Mouse (Mus musculus): ENCODE measurements at regions not wholly inside any gene's neighbourhood (a gene's known extent, or its start where the extent isn't known, plus 50 kb on each side); places are given as distances from the start of the nearest gene placed in this dataset.

- H3K9ac ChIP-seq (replicated peaks; ENCODE audit: low read depth, low read length): no peak overlapping the region
- ATAC-seq (ENCODE audit: insufficient number of reproducible peaks, insufficient read depth, low FRiP score, low read depth): no peak
- H3K4me3 ChIP-seq (ENCODE audit: low read depth, low read length): no peak overlapping the region
- H3K4me1 ChIP-seq (ENCODE audit: control insufficient read depth, insufficient read depth, low read length): no peaks in the 10 kb centered on the region
- 76% methylated on average over 3 of the region's 3 CpGs for WGBS
- H3K27me3 ChIP-seq (ENCODE audit: control insufficient read depth, insufficient read depth, low read length): no peaks in the 10 kb centered on the region
- no peaks in the 10 kb centered on the region for H3K36me3 ChIP-seq (ENCODE audit: control insufficient read depth, insufficient read depth, low read length)
- H3K4me2 ChIP-seq (replicated peaks; ENCODE audit: low read depth, low read length): no peak overlapping the region
- no peaks in the 10 kb centered on the region for H3K9me3 ChIP-seq (ENCODE audit: control insufficient read depth, low read depth, low read length)
- no peak overlapping the region for H3K27ac ChIP-seq (ENCODE audit: low read length)
These were observed 1035.7 kb downstream of the Gsdmc2 start for GRCm38 (mm10) chr15:62809320-62809719.

- 88% methylated on average over 4 of the region's 4 CpGs for WGBS
- no peak for ATAC-seq (ENCODE audit: insufficient number of reproducible peaks, insufficient read depth, low FRiP score, low read depth)
- no peaks in the 10 kb centered on the region for H3K4me1 ChIP-seq (ENCODE audit: control insufficient read depth, insufficient read depth, low read length)
- no peaks in the 10 kb centered on the region for H3K9me3 ChIP-seq (ENCODE audit: control insufficient read depth, low read depth, low read length)
- H3K36me3 ChIP-seq (ENCODE audit: control insufficient read depth, insufficient read depth, low read length): no peaks in the 10 kb centered on the region
- H3K9ac ChIP-seq (replicated peaks; ENCODE audit: low read depth, low read length): no peak overlapping the region
- no peaks in the 10 kb centered on the region for H3K27me3 ChIP-seq (ENCODE audit: control insufficient read depth, insufficient read depth, low read length)
- H3K27ac ChIP-seq (ENCODE audit: low read length): no peak overlapping the region
- H3K4me3 ChIP-seq (ENCODE audit: low read depth, low read length): no peak overlapping the region
- no peak overlapping the region for H3K4me2 ChIP-seq (replicated peaks; ENCODE audit: low read depth, low read length)
These were observed 1036.7 kb downstream of the Gsdmc2 start for GRCm38 (mm10) chr15:62808087-62808808.

GRCm38 (mm10) chr15:62807364-62807763 is 1037.6 kb downstream of the Gsdmc2 start:
- no peak overlapping the region for H3K27ac ChIP-seq (ENCODE audit: low read length)
- H3K36me3 ChIP-seq (ENCODE audit: control insufficient read depth, insufficient read depth, low read length): no peaks in the 10 kb centered on the region
- no peak overlapping the region for H3K4me3 ChIP-seq (ENCODE audit: low read depth, low read length)
- H3K4me1 ChIP-seq (ENCODE audit: control insufficient read depth, insufficient read depth, low read length): no peaks in the 10 kb centered on the region
- no peak overlapping the region for H3K4me2 ChIP-seq (replicated peaks; ENCODE audit: low read depth, low read length)
- H3K27me3 ChIP-seq (ENCODE audit: control insufficient read depth, insufficient read depth, low read length): no peaks in the 10 kb centered on the region
- no peaks in the 10 kb centered on the region for H3K9me3 ChIP-seq (ENCODE audit: control insufficient read depth, low read depth, low read length)
- WGBS: 70% methylated on average over 1 of the region's 1 CpGs
- H3K9ac ChIP-seq (replicated peaks; ENCODE audit: low read depth, low read length): no peak overlapping the region
- ATAC-seq (ENCODE audit: insufficient number of reproducible peaks, insufficient read depth, low FRiP score, low read depth): no peak

GRCm38 (mm10) chr15:62802770-62803169 is 1042.2 kb downstream of the Gsdmc2 start:
- no peak for ATAC-seq (ENCODE audit: insufficient number of reproducible peaks, insufficient read depth, low FRiP score, low read depth)
- H3K36me3 ChIP-seq (ENCODE audit: control insufficient read depth, insufficient read depth, low read length): no peaks in the 10 kb centered on the region
- no peak overlapping the region for H3K27ac ChIP-seq (ENCODE audit: low read length)
- no peaks in the 10 kb centered on the region for H3K4me1 ChIP-seq (ENCODE audit: control insufficient read depth, insufficient read depth, low read length)
- H3K4me3 ChIP-seq (ENCODE audit: low read depth, low read length): no peak overlapping the region
- H3K27me3 ChIP-seq (ENCODE audit: control insufficient read depth, insufficient read depth, low read length): no peaks in the 10 kb centered on the region
- H3K9ac ChIP-seq (replicated peaks; ENCODE audit: low read depth, low read length): no peak overlapping the region
- no peak overlapping the region for H3K4me2 ChIP-seq (replicated peaks; ENCODE audit: low read depth, low read length)
- H3K9me3 ChIP-seq (ENCODE audit: control insufficient read depth, low read depth, low read length): no peaks in the 10 kb centered on the region

- no peak overlapping the region for H3K27ac ChIP-seq (ENCODE audit: low read length)
- no peak overlapping the region for H3K4me2 ChIP-seq (replicated peaks; ENCODE audit: low read depth, low read length)
- H3K9me3 ChIP-seq (ENCODE audit: control insufficient read depth, low read depth, low read length): no peaks in the 10 kb centered on the region
- 82% methylated on average over 4 of the region's 4 CpGs for WGBS
- H3K4me3 ChIP-seq (ENCODE audit: low read depth, low read length): no peak overlapping the region
- no peaks in the 10 kb centered on the region for H3K36me3 ChIP-seq (ENCODE audit: control insufficient read depth, insufficient read depth, low read length)
- ATAC-seq (ENCODE audit: insufficient number of reproducible peaks, insufficient read depth, low FRiP score, low read depth): no peak
- no peaks in the 10 kb centered on the region for H3K4me1 ChIP-seq (ENCODE audit: control insufficient read depth, insufficient read depth, low read length)
- no peak overlapping the region for H3K9ac ChIP-seq (replicated peaks; ENCODE audit: low read depth, low read length)
- H3K27me3 ChIP-seq (ENCODE audit: control insufficient read depth, insufficient read depth, low read length): no peaks in the 10 kb centered on the region
These were observed 1046.2 kb downstream of the Gsdmc2 start for GRCm38 (mm10) chr15:62798731-62799130.

GRCm38 (mm10) chr15:62793569-62793968 is 1051.4 kb downstream of the Gsdmc2 start:
- H3K4me1 ChIP-seq (ENCODE audit: control insufficient read depth, insufficient read depth, low read length): no peaks in the 10 kb centered on the region
- WGBS: 92% methylated on average over 5 of the region's 5 CpGs
- no peak for ATAC-seq (ENCODE audit: insufficient number of reproducible peaks, insufficient read depth, low FRiP score, low read depth)
- no peaks in the 10 kb centered on the region for H3K27me3 ChIP-seq (ENCODE audit: control insufficient read depth, insufficient read depth, low read length)
- H3K4me2 ChIP-seq (replicated peaks; ENCODE audit: low read depth, low read length): no peak overlapping the region
- no peak overlapping the region for H3K9ac ChIP-seq (replicated peaks; ENCODE audit: low read depth, low read length)
- H3K27ac ChIP-seq (ENCODE audit: low read length): no peak overlapping the region
- no peak overlapping the region for H3K4me3 ChIP-seq (ENCODE audit: low read depth, low read length)
- H3K9me3 ChIP-seq (ENCODE audit: control insufficient read depth, low read depth, low read length): no peaks in the 10 kb centered on the region
- no peaks in the 10 kb centered on the region for H3K36me3 ChIP-seq (ENCODE audit: control insufficient read depth, insufficient read depth, low read length)

GRCm38 (mm10) chr15:62792084-62792483 is 1052.9 kb downstream of the Gsdmc2 start:
- no peak overlapping the region for H3K4me3 ChIP-seq (ENCODE audit: low read depth, low read length)
- H3K36me3 ChIP-seq (ENCODE audit: control insufficient read depth, insufficient read depth, low read length): no peaks in the 10 kb centered on the region
- ATAC-seq (ENCODE audit: insufficient number of reproducible peaks, insufficient read depth, low FRiP score, low read depth): no peak
- no peak overlapping the region for H3K9ac ChIP-seq (replicated peaks; ENCODE audit: low read depth, low read length)
- no peaks in the 10 kb centered on the region for H3K27me3 ChIP-seq (ENCODE audit: control insufficient read depth, insufficient read depth, low read length)
- no peaks in the 10 kb centered on the region for H3K4me1 ChIP-seq (ENCODE audit: control insufficient read depth, insufficient read depth, low read length)
- no peak overlapping the region for H3K4me2 ChIP-seq (replicated peaks; ENCODE audit: low read depth, low read length)
- H3K9me3 ChIP-seq (ENCODE audit: control insufficient read depth, low read depth, low read length): no peaks in the 10 kb centered on the region
- H3K27ac ChIP-seq (ENCODE audit: low read length): no peak overlapping the region
- WGBS: 75% methylated on average over 1 of the region's 1 CpGs

- H3K9ac ChIP-seq (replicated peaks; ENCODE audit: low read depth, low read length): no peak overlapping the region
- H3K27ac ChIP-seq (ENCODE audit: low read length): no peak overlapping the region
- WGBS: 90% methylated on average over 2 of the region's 2 CpGs
- H3K4me2 ChIP-seq (replicated peaks; ENCODE audit: low read depth, low read length): no peak overlapping the region
- H3K9me3 ChIP-seq (ENCODE audit: control insufficient read depth, low read depth, low read length): no peaks in the 10 kb centered on the region
- no peaks in the 10 kb centered on the region for H3K36me3 ChIP-seq (ENCODE audit: control insufficient read depth, insufficient read depth, low read length)
- no peaks in the 10 kb centered on the region for H3K27me3 ChIP-seq (ENCODE audit: control insufficient read depth, insufficient read depth, low read length)
- H3K4me1 ChIP-seq (ENCODE audit: control insufficient read depth, insufficient read depth, low read length): no peaks in the 10 kb centered on the region
- no peak for ATAC-seq (ENCODE audit: insufficient number of reproducible peaks, insufficient read depth, low FRiP score, low read depth)
- H3K4me3 ChIP-seq (ENCODE audit: low read depth, low read length): no peak overlapping the region
These were observed 1057.2 kb downstream of the Gsdmc2 start for GRCm38 (mm10) chr15:62787753-62788152.

GRCm38 (mm10) chr15:62786315-62786714 is 1058.7 kb downstream of the Gsdmc2 start:
- no peaks in the 10 kb centered on the region for H3K27me3 ChIP-seq (ENCODE audit: control insufficient read depth, insufficient read depth, low read length)
- no peak overlapping the region for H3K4me3 ChIP-seq (ENCODE audit: low read depth, low read length)
- no peaks in the 10 kb centered on the region for H3K9me3 ChIP-seq (ENCODE audit: control insufficient read depth, low read depth, low read length)
- no peak overlapping the region for H3K4me2 ChIP-seq (replicated peaks; ENCODE audit: low read depth, low read length)
- no peak overlapping the region for H3K27ac ChIP-seq (ENCODE audit: low read length)
- 83% methylated on average over 1 of the region's 1 CpGs for WGBS
- ATAC-seq (ENCODE audit: insufficient number of reproducible peaks, insufficient read depth, low FRiP score, low read depth): no peak
- H3K36me3 ChIP-seq (ENCODE audit: control insufficient read depth, insufficient read depth, low read length): no peaks in the 10 kb centered on the region
- no peak overlapping the region for H3K9ac ChIP-seq (replicated peaks; ENCODE audit: low read depth, low read length)
- no peaks in the 10 kb centered on the region for H3K4me1 ChIP-seq (ENCODE audit: control insufficient read depth, insufficient read depth, low read length)
